Comparison of ENCODE assay signal across 8 mouse cellular contexts in genomic region chr2:167986762-167987161, GRCm38 (mm10). TPM values are rescaled to one million over a fixed set of nuclear protein-coding genes. Genes with fewer than 3 reads are reported as not detected.
DNase-seq lines count a peak whose midpoint lies in the region; ATAC-seq lines count a peak whose summit lies in the region.

No protein-coding gene starts in this region.

- no peaks in the 10 kb centered on the region for H3K9me3 ChIP-seq in neural tube, embryonic 15.5 days (replicated peaks)
- H3K9me3 ChIP-seq in embryonic facial prominence, embryonic 10.5 days, result no peaks in the 10 kb centered on the region
- no peaks in the 10 kb centered on the region for H3K9me3 ChIP-seq in midbrain, embryonic 11.5 days (ENCODE audit: control insufficient read depth, low read length)

- H3K9ac ChIP-seq in neural tube, embryonic 15.5 days (replicated peaks), result no peak overlapping the region
- H3K9ac ChIP-seq in midbrain, embryonic 11.5 days (ENCODE audit: low read length), result no peak overlapping the region

- no peak overlapping the region for H3K4me3 ChIP-seq in neural tube, embryonic 15.5 days (replicated peaks)
- no peak overlapping the region for H3K4me3 ChIP-seq in embryonic facial prominence, embryonic 10.5 days
- H3K4me3 ChIP-seq in midbrain, embryonic 11.5 days (ENCODE audit: low read depth, low read length), result no peak overlapping the region

- DNase-seq in adrenal gland, postnatal 25 days, result peak; percentile 46
- DNase-seq in adrenal gland, adult 8-10 months, result no peak
- peak; percentile 45 for DNase-seq in neural tube, embryonic 10.5 days (ENCODE audit: extremely low spot score, low spot score)
- DNase-seq in embryonic facial prominence, embryonic 10.5 days (ENCODE audit: low spot score), result peak; percentile 63
- DNase-seq in kidney, postnatal 25 days, result peak; percentile 71 to 74
- peak; percentile 40 for DNase-seq in retina, postnatal 1 day
- no peak for DNase-seq in midbrain, embryonic 11.5 days (ENCODE audit: low spot score, missing footprints)

- H3K4me2 ChIP-seq in neural tube, embryonic 15.5 days, result no peak overlapping the region
- no peak overlapping the region for H3K4me2 ChIP-seq in midbrain, embryonic 11.5 days

- peaks cover 9% of the 10 kb centered on the region for H3K4me1 ChIP-seq in neural tube, embryonic 15.5 days
- peaks cover 30% of the 10 kb centered on the region for H3K4me1 ChIP-seq in embryonic facial prominence, embryonic 10.5 days
- no peaks in the 10 kb centered on the region for H3K4me1 ChIP-seq in midbrain, embryonic 11.5 days (ENCODE audit: control insufficient read depth, insufficient read depth, low read length)

- H3K27me3 ChIP-seq in neural tube, embryonic 15.5 days (replicated peaks), result 0 out of 2 replicates have a peak, but pooled peaks cover 3% of the 10 kb centered on the region
- H3K27me3 ChIP-seq in embryonic facial prominence, embryonic 10.5 days (replicated peaks; ENCODE audit: low read depth, poor library complexity, severe bottlenecking), result peaks cover 16% of the 10 kb centered on the region; the same call in 1 of the 2 replicates
- no peaks in the 10 kb centered on the region for H3K27me3 ChIP-seq in midbrain, embryonic 11.5 days (ENCODE audit: control insufficient read depth, insufficient read depth, low read length)

- ATAC-seq in neural tube, embryonic 15.5 days (ENCODE audit: low FRiP score), result no peak
- no peak for ATAC-seq in midbrain, embryonic 11.5 days (ENCODE audit: low FRiP score)

- no peak overlapping the region for H3K27ac ChIP-seq in neural tube, embryonic 15.5 days (replicated peaks)
- H3K27ac ChIP-seq in embryonic facial prominence, embryonic 10.5 days (replicated peaks), result no peak overlapping the region
- no peak overlapping the region for H3K27ac ChIP-seq in midbrain, embryonic 11.5 days (ENCODE audit: low read depth, low read length)

- H3K36me3 ChIP-seq in neural tube, embryonic 15.5 days, result no peaks in the 10 kb centered on the region
- no peaks in the 10 kb centered on the region for H3K36me3 ChIP-seq in embryonic facial prominence, embryonic 10.5 days (replicated peaks)
- no peaks in the 10 kb centered on the region for H3K36me3 ChIP-seq in midbrain, embryonic 11.5 days (ENCODE audit: control insufficient read depth, insufficient read depth, low read length)

- WGBS in neural tube, embryonic 15.5 days, result 31% methylated on average over 6 of the region's 7 CpGs
- 27% methylated on average over 7 of the region's 7 CpGs for WGBS in embryonic facial prominence, embryonic 10.5 days
- WGBS in midbrain, embryonic 11.5 days, result 38% methylated on average over 6 of the region's 7 CpGs

RNA-seq across cellular contexts. Expression of gene Ripor3, which starts 23.7 kb away (rescaled TPM):
- 2.1 and 2.8 TPM in 2 replicates for total RNA-seq in adrenal gland, postnatal 25 days (2021)
- total RNA-seq in adrenal gland, adult 8-10 months (2022), result 1 to 10 TPM; 1.5 to 4.4 (median 3.3) TPM
- 0.47 and 0.66 TPM in 2 replicates for polyA plus RNA-seq in neural tube, embryonic 15.5 days (2015; fragmentation: Nextera tagmentation; extraction: Ambion mirVana)
- 0.47 and 0.95 TPM in 2 replicates for polyA plus RNA-seq in embryonic facial prominence, embryonic 10.5 days (2016; fragmentation: Nextera tagmentation; extraction: Ambion mirVana)
- polyA plus RNA-seq in midbrain, embryonic 11.5 days (2014; fragmentation: Nextera tagmentation; extraction: Ambion mirVana), result 0.57 and 0.75 TPM in 2 replicates

RNA-seq across cellular contexts. Expression of gene Ptpn1, which starts 54.9 kb away (rescaled TPM):
- 37.0 and 53.1 TPM in 2 replicates for total RNA-seq in adrenal gland, postnatal 25 days (2021)
- 10 to 100 TPM; 56.1 to 70.3 (median 60.7) TPM for total RNA-seq in adrenal gland, adult 8-10 months (2022)
- polyA plus RNA-seq in neural tube, embryonic 15.5 days (2015; fragmentation: Nextera tagmentation; extraction: Ambion mirVana), result 69.6 and 71.7 TPM in 2 replicates
- polyA plus RNA-seq in embryonic facial prominence, embryonic 10.5 days (2016; fragmentation: Nextera tagmentation; extraction: Ambion mirVana), result 66.2 and 71.7 TPM in 2 replicates
- 89.8 and 92.6 TPM in 2 replicates for polyA plus RNA-seq in midbrain, embryonic 11.5 days (2014; fragmentation: Nextera tagmentation; extraction: Ambion mirVana)

Comparison
In these comparisons a context has a peak if more than half of its experiments do, and no peak if none do; other contexts are left out.
1. DNase-seq: peak in adrenal gland, postnatal 25 days (single experiment), neural tube, embryonic 10.5 days (single experiment), embryonic facial prominence, embryonic 10.5 days (single experiment), kidney, postnatal 25 days (2 of 2) and retina, postnatal 1 day (single experiment); none in adrenal gland, adult 8-10 months (single experiment) and midbrain, embryonic 11.5 days (single experiment).